Mouse (Mus musculus) cerebellum, postnatal 36 days (tissue): ENCODE results near the gene Anxa2.

Source experiments
- DNase-seq, 2 experiments: peaks; one replicate each; pipeline ENCODE4 v3.0.0; 2021 to 2022; ENCODE audit warnings: mixed read lengths in 2 of 2

Gene Anxa2

GRCm38 (mm10) chr9:69514206-69514605 lies 60.8 kb downstream of the Anxa2 start:
- DNase-seq, result no peak

DNA sequence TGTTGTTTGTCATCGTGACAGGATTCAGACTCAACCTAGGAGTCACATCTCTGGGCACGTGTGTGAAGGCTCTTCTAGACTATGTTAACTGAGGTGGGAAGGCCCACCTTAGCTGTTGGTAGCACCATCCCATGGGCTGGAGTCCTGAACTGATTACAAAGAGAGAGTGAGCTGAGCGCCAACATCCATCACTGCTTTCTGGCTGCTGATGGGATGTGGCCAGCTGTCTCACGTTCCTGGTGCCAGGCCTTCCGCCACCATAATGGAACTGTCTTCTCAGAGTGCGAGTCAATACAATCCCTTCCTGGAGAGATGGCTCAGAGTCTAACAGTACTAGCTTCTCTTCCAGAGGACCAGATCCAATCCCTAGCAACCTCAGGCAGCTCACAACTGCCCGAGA lies 62.0 kb downstream of the Anxa2 start:
- DNase-seq, result no peak

- DNase-seq, result no peak
Observed at GRCm38 (mm10) chr9:69517387-69518035, 64.1 kb downstream of the Anxa2 start.
